ENCODE assay signal across 25 mouse cellular contexts in the genomic region with DNA sequence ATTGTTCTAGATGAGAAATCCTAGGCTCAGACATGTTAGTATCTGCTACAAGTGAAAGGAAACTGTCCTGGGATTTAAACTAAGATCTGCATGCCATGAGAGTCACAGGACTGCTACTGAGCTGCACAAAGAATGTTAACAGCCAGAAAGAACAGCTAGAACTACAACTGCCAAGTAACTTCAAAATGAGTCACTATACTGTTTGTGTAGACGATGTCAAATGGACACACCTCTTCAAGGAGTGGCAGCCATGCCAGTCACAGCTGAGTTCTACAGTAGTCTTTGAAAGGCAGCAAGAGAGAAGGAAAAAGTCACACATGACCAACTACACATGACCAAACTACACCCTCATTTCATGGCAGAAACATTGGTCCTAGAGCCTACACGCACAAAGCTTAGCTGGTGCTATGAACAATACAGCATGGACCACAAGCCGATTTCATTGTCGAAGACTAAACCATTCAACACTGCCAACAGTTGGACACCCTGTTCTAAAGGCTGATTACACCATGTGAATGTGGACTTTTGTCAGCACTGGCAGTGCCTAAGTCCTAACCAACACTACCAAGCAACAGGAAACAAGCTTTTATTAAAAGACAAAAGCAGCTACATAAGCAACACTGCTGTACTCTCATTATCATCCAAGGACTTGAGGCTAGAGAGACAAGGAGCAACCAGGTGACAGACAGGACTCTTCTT. TPM values are rescaled to one million over a fixed set of nuclear protein-coding genes. Genes with fewer than 3 reads are reported as not detected.
DNase-seq lines count a peak whose midpoint lies in the region; ATAC-seq and TF ChIP-seq lines count a peak whose summit lies in the region.
"Had no signal": no experiment of that assay in that cellular context is flagged by ENCODE, and none has a peak within 500 bp of the region (broad histone marks: within the 10 kb centered on the region; RNA-seq: fewer than 3 reads in every experiment).

No protein-coding gene starts in this region.

- no peaks in the 10 kb centered on the region for H3K9me3 ChIP-seq in forebrain, embryonic 11.5 days (ENCODE audit: control insufficient read depth, low read length)
- H3K9me3 ChIP-seq: embryonic facial prominence, embryonic 13.5 days; hindbrain, embryonic 10.5 days; limb, embryonic 13.5 days; lung, embryonic 15.5 days; midbrain, embryonic 10.5 days had no signal

- H3K4me1 ChIP-seq in heart, adult 2 months (ENCODE audit: control insufficient read depth, insufficient read depth, low read length): peaks cover 4% of the 10 kb centered on the region
- H3K4me1 ChIP-seq in liver, adult 2 months (ENCODE audit: control insufficient read depth, insufficient read depth, low read length): no peaks in the 10 kb centered on the region; the same call in 1 of the 2 replicates
- peaks cover 12% of the 10 kb centered on the region for H3K4me1 ChIP-seq in embryonic fibroblast, embryonic 13.5 days (ENCODE audit: control insufficient read depth, insufficient read depth, low read length)
- H3K4me1 ChIP-seq in forebrain, embryonic 11.5 days (replicated peaks; ENCODE audit: control insufficient read depth, insufficient read depth, low read length): no peaks in the 10 kb centered on the region
- H3K4me1 ChIP-seq: embryonic facial prominence, embryonic 13.5 days; hindbrain, embryonic 10.5 days; limb, embryonic 13.5 days; lung, embryonic 15.5 days; midbrain, embryonic 10.5 days had no signal

- peaks cover 7% of the 10 kb centered on the region for H3K79me2 ChIP-seq in heart, adult 2 months (replicated peaks; ENCODE audit: control insufficient read depth, insufficient read depth, low read length)
- H3K79me2 ChIP-seq in liver, adult 2 months (ENCODE audit: control insufficient read depth, insufficient read depth, low read length): peaks cover 21% of the 10 kb centered on the region; the same call in 1 of the 2 replicates

- H3K27me3 ChIP-seq in heart, adult 2 months (ENCODE audit: control insufficient read depth, insufficient read depth, low read length): no peaks in the 10 kb centered on the region
- no peaks in the 10 kb centered on the region for H3K27me3 ChIP-seq in liver, adult 2 months (ENCODE audit: control insufficient read depth, insufficient read depth, low read length)
- H3K27me3 ChIP-seq in forebrain, embryonic 11.5 days (ENCODE audit: control insufficient read depth, insufficient read depth, low read length): no peaks in the 10 kb centered on the region
- H3K27me3 ChIP-seq: embryonic facial prominence, embryonic 13.5 days; limb, embryonic 13.5 days; lung, embryonic 15.5 days had no signal

- no peak overlapping the region for H3K9ac ChIP-seq in heart, adult 2 months (ENCODE audit: low read depth, low read length)
- H3K9ac ChIP-seq in liver, adult 2 months (ENCODE audit: low read depth, low read length): no peak overlapping the region
- no peak overlapping the region for H3K9ac ChIP-seq in forebrain, embryonic 11.5 days (ENCODE audit: low read length)
- H3K9ac ChIP-seq: embryonic facial prominence, embryonic 13.5 days; limb, embryonic 13.5 days; liver, embryonic 14.5 days; lung, embryonic 15.5 days had no signal

- no peak overlapping the region for H3K27ac ChIP-seq in heart, adult 2 months
- no peak overlapping the region for H3K27ac ChIP-seq in liver, adult 2 months (replicated peaks; ENCODE audit: insufficient read depth, low read depth, low read length)
- H3K27ac ChIP-seq in embryonic fibroblast, embryonic 13.5 days (ENCODE audit: insufficient read depth, low read length): peak overlapping the region; percentile 92
- no peak overlapping the region for H3K27ac ChIP-seq in forebrain, embryonic 11.5 days (ENCODE audit: low read depth, low read length)
- H3K27ac ChIP-seq: embryonic facial prominence, embryonic 13.5 days; hindbrain, embryonic 10.5 days; limb, embryonic 13.5 days; liver, embryonic 14.5 days; lung, embryonic 15.5 days; midbrain, embryonic 10.5 days had no signal

- H3K36me3 ChIP-seq in heart, adult 2 months (ENCODE audit: control insufficient read depth, insufficient read depth, low read length): peaks cover 50% of the 10 kb centered on the region
- H3K36me3 ChIP-seq in liver, adult 2 months (ENCODE audit: control insufficient read depth, insufficient read depth, low read length): peaks cover 60% of the 10 kb centered on the region
- H3K36me3 ChIP-seq in forebrain, embryonic 11.5 days (ENCODE audit: control insufficient read depth, insufficient read depth, low read length): no peaks in the 10 kb centered on the region; the same call in 1 of the 2 replicates

- WGBS in heart, adult 2 months: 82% methylated on average over 4 of the region's 4 CpGs
- 69% methylated on average over 4 of the region's 4 CpGs for WGBS in liver, adult 2 months
- 93% methylated on average over 4 of the region's 4 CpGs for WGBS in forebrain, embryonic 11.5 days

- no peak overlapping the region for H3K4me2 ChIP-seq in forebrain, embryonic 11.5 days (ENCODE audit: low read depth, low read length, severe bottlenecking)
- H3K4me2 ChIP-seq: embryonic facial prominence, embryonic 13.5 days; heart, embryonic 11.5 days; limb, embryonic 13.5 days; lung, embryonic 15.5 days had no signal

- no peak for TF ChIP-seq POLR2A in heart, adult 2 months (IDR thresholded peaks at IDR 0.05; ENCODE audit: insufficient read depth, low read depth, low read length)
- no peak for TF ChIP-seq POLR2A in liver, adult 2 months (IDR thresholded peaks at IDR 0.05; ENCODE audit: extremely low read depth, insufficient read depth, low read length)
- no peak for TF ChIP-seq POLR2A in embryonic fibroblast, embryonic 13.5 days (IDR thresholded peaks at IDR 0.05; ENCODE audit: low read depth, low read length)

- no peak overlapping the region for H3K4me3 ChIP-seq in heart, adult 2 months
- H3K4me3 ChIP-seq in liver, adult 2 months (ENCODE audit: insufficient read depth, low read depth, low read length): no peak overlapping the region
- H3K4me3 ChIP-seq in embryonic fibroblast, embryonic 13.5 days (ENCODE audit: insufficient read depth, low read length): no peak overlapping the region
- no peak overlapping the region for H3K4me3 ChIP-seq in forebrain, embryonic 11.5 days (ENCODE audit: low read depth, low read length)
- H3K4me3 ChIP-seq: embryonic facial prominence, embryonic 13.5 days; hindbrain, embryonic 10.5 days; limb, embryonic 13.5 days; lung, embryonic 15.5 days; midbrain, embryonic 10.5 days had no signal

- intact Hi-C loops in heart, adult 2 months (cut with DNase I): no loop called here

- TF ChIP-seq CTCF in heart, adult 2 months (IDR thresholded peaks at IDR 0.05): no peak
- no peak for TF ChIP-seq CTCF in liver, adult 2 months (IDR thresholded peaks at IDR 0.05; ENCODE audit: low read depth, low read length)
- no peak for TF ChIP-seq CTCF in embryonic fibroblast, embryonic 13.5 days (IDR thresholded peaks at IDR 0.05; ENCODE audit: borderline replicate concordance, insufficient read depth, low read length)

- DNase-seq in heart, adult 11 months: peak; percentile 54
- no peak for DNase-seq in heart, adult 2 months
- DNase-seq in liver, adult 2 months (ENCODE audit: extremely low read depth, low read depth, low spot score): peak; percentile 68
- DNase-seq in liver (no peak), 3T3-L1 (ENCODE audit: low read depth, low spot score) (peak; percentile 91)
- DNase-seq in left cerebral cortex, adult 8-10 months (ENCODE audit: low spot score in 2 of 2): no peak
- no peak for DNase-seq in forebrain, embryonic 11.5 days (ENCODE audit: low spot score)
- DNase-seq: adrenal gland, postnatal 14 days; cerebellum, adult 8-10 months; cerebellum, postnatal 36 days; embryo, embryonic 11 days; heart, postnatal 10 days; kidney, adult 18-20 months; kidney, postnatal 10 days; thymus, postnatal 25 days had no signal

- TF ChIP-seq EP300 in heart, adult 2 months (IDR thresholded peaks at IDR 0.05; ENCODE audit: insufficient read depth, low read depth, low read length): no peak

- no peak for ATAC-seq in forebrain, embryonic 11.5 days (replicated peaks; ENCODE audit: low FRiP score)
- ATAC-seq: activated CD4-positive, CD25-positive, alpha-beta regulatory T cell, adult 4 months; forebrain, embryonic 16.5 days had no signal

RNA-seq across cellular contexts. Expression of gene Ppp6r3, which starts 55.9 kb away (rescaled TPM):
- 10 to 100 TPM; 72.9 to 79.3 TPM for total RNA-seq in heart, adult 2 months (2021)
- polyA plus RNA-seq in heart, adult 2 months (2012; rRNA removed): 45.8 and 63.4 TPM in 2 replicates
- 57.5 and 63.7 TPM in 2 replicates for total RNA-seq in liver, adult 2 months (2014; rRNA removed)
- polyA plus RNA-seq in liver, adult 2 months (2012; rRNA removed): 24.7 and 27.7 TPM in 2 replicates
- 63.6 and 69.4 TPM in 2 replicates for polyA plus RNA-seq in embryonic fibroblast, embryonic 13.5 days (2011; ENCODE audit: insufficient read length, low read depth, missing spikeins)
- 10 to 100 TPM; 71.6 to 80.7 (median 78.8) TPM for total RNA-seq in left cerebral cortex, adult 8-10 months (2022)
- 92.3 and 94.1 TPM in 2 replicates for polyA plus RNA-seq in forebrain, embryonic 11.5 days (2014; fragmentation: Nextera tagmentation; extraction: Ambion mirVana)

Comparison
In these comparisons a context has a peak if more than half of its experiments do, and no peak if none do; other contexts are left out.
1. DNase-seq: peak in heart, adult 11 months (single experiment), liver, adult 2 months (single experiment) and 3T3-L1 (single experiment); none in heart, adult 2 months (0 of 2), liver (single experiment), left cerebral cortex, adult 8-10 months (0 of 2) and forebrain, embryonic 11.5 days (single experiment).